Mouse (Mus musculus) heart, postnatal 4 days (tissue): ENCODE results near the gene Atp13a3. TPM values are rescaled to one million over a fixed set of nuclear protein-coding genes. Genes with fewer than 3 reads are reported as not detected.

ENCODE experiments used
- DNase-seq: peaks from one replicate; pipeline ENCODE4 v3.0.0; 2021
- total RNA-seq, 2 experiments: library from RNA; stranded (reverse); gene quantifications; 2 replicates each; pipeline ENCODE4 v1.2.3; 2021

Gene Atp13a3
- total RNA-seq, 2 experiments from 2014 or later, result 71.0 to 78.3 TPM

GRCm38 (mm10) chr16:30275558-30276340 is 130.0 kb downstream of the Atp13a3 start:
- DNase-seq, result no peak

GRCm38 (mm10) chr16:30273065-30273464 is 132.7 kb downstream of the Atp13a3 start:
- no peak for DNase-seq

- no peak for DNase-seq
Observed at GRCm38 (mm10) chr16:30271941-30272595, 133.7 kb downstream of the Atp13a3 start.

GRCm38 (mm10) chr16:30271223-30271761 is 134.5 kb downstream of the Atp13a3 start:
- DNase-seq, result no peak

- DNase-seq, result no peak
Observed at GRCm38 (mm10) chr16:30267359-30267758, 138.4 kb downstream of the Atp13a3 start, which contains the start of gene Cpn2. Cpn2 (minus strand) TSS chr16:30267499.

GRCm38 (mm10) chr16:30266561-30266960 is 139.2 kb downstream of the Atp13a3 start:
- no peak for DNase-seq

GRCm38 (mm10) chr16:30265611-30266010 is 140.2 kb downstream of the Atp13a3 start:
- DNase-seq, result no peak

- DNase-seq, result no peak
Observed at GRCm38 (mm10) chr16:30263156-30263555, 142.6 kb downstream of the Atp13a3 start.

GRCm38 (mm10) chr16:30262664-30263063 is 143.1 kb downstream of the Atp13a3 start:
- DNase-seq, result peak; percentile 82

Other genes starting within 250 kb of the Atp13a3 start
- gene Cpn2, start 138.5 kb downstream of the Atp13a3 start, total RNA-seq, result not detected
- under 1 TPM; 0.70 to 0.76 TPM for gene Lrrc15, start 122.7 kb downstream of the Atp13a3 start, total RNA-seq
- under 1 TPM; 0.12 to 0.38 TPM for gene Gp5, start 95.2 kb downstream of the Atp13a3 start, total RNA-seq
- 10 to 100 TPM; 19.4 to 19.7 TPM for gene Tmem44, start 144.9 kb upstream of the Atp13a3 start, total RNA-seq
- 10 to 100 TPM; 31.5 to 33.2 TPM for gene Lsg1, start 181.6 kb upstream of the Atp13a3 start, total RNA-seq
- 10 to 100 TPM; 26.2 to 29.0 TPM for gene Fam43a, start 193.7 kb upstream of the Atp13a3 start, total RNA-seq